Mouse (Mus musculus) liver, adult 2 months (tissue): ENCODE data around the gene Gm11111.

Experiments used
- CTCF ChIP-seq: fragments of 200-500 bp; IDR thresholded peaks from 2 replicates; pipeline ENCODE4 v1.5.1; 2011; ENCODE audit warnings: low read depth, low read length, control low read depth
- POLR2A ChIP-seq: fragments of 200-500 bp; IDR thresholded peaks from 2 replicates; pipeline ENCODE4 v1.6.1; 2011; ENCODE audit warnings: low read length, control low read depth; ENCODE audit not compliant: insufficient read depth; ENCODE audit errors: extremely low read depth

DNA sequence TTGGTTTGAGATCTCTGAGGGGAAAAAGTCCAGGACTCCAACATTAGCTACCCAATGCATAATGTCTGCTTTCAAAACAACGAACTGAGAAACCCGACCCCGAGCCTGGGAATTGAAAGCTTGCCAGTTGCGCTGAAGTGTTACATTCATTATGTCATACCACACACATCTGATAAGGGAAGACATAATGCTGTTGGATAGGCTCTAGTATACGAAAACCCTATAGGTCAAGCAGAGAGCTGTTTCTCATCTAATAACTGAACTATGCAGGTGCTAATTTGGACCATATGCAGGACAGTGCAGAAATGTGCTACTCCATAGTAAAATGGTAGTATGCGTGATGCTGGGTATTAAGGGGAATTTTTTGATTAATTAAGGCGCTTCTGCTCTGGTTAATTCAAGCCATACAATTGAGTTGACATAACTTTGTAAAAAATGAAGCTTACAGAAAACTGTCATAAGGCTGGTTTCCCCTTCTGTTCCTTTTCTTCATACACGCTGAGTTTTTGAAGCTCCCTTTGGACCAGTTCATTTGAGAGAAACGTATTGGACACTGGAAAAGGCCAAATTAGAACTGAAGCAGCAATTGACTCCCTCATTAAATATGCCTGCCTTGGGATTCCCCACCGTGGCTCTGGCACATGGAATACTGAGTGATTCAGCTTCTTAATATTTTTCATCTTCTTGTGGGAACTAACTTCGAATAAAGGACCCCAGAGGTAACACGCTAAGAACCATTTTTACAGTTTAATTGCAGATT lies 22.4 kb downstream of the Gm11111 start:
- TF ChIP-seq CTCF = no peak
- no peak for TF ChIP-seq POLR2A
